Mouse (Mus musculus) embryonic fibroblast, embryonic 13.5 days (primary cell): ENCODE measurements around the gene a.

ENCODE experiments used
- CTCF ChIP-seq: IDR thresholded peaks from 2 replicates; pipeline ENCODE4 v1.5.1; 2011; ENCODE audit warnings: mild to moderate bottlenecking, control low read depth, low read length, moderate library complexity, borderline replicate concordance; ENCODE audit not compliant: insufficient read depth
- POLR2A ChIP-seq: IDR thresholded peaks from 2 replicates; pipeline ENCODE4 v1.6.1; 2011; ENCODE audit warnings: low read depth, mild to moderate bottlenecking, control low read depth, low read length, moderate library complexity

GRCm38 (mm10) chr2:154909789-154910188, 118.6 kb downstream of the a start:
- no peak for TF ChIP-seq POLR2A
- no peak for TF ChIP-seq CTCF
